Mouse (Mus musculus): ENCODE measurements around the gene Neb. TPM values are rescaled to one million over a fixed set of nuclear protein-coding genes. Genes with fewer than 3 reads are reported as not detected.

Gene Neb
- polyA plus RNA-seq, 1 experiment, result 60.8 TPM

- Histone ChIP-seq H3K27me3 (ENCODE audit: control insufficient read depth, insufficient read depth, insufficient read length) (no peaks in the 10 kb centered on the region), H3K79me2 (ENCODE audit: control insufficient read depth, insufficient read depth) (no peaks in the 10 kb centered on the region), H3ac (ENCODE audit: control insufficient read depth, insufficient read length) (no peak overlapping the region), H3K4me3 (no peak overlapping the region), H3K36me3 (ENCODE audit: control insufficient read depth, insufficient read depth) (peaks cover 6% of the 10 kb centered on the region), H3K4me2 (ENCODE audit: low read depth) (no peak overlapping the region)
- no peak for TF ChIP-seq SRF (IDR thresholded peaks at IDR 0.05; ENCODE audit: control insufficient read depth, insufficient read length, low read depth)
- TF ChIP-seq MAX (IDR thresholded peaks at IDR 0.05; ENCODE audit: low read depth), result no peak
- TF ChIP-seq TCF3 (IDR thresholded peaks at IDR 0.05; ENCODE audit: insufficient read length, low read depth), result no peak
- no peak for TF ChIP-seq E2F4 (IDR thresholded peaks at IDR 0.05; ENCODE audit: insufficient read depth)
- TF ChIP-seq POLR2A (IDR thresholded peaks at IDR 0.05; ENCODE audit: insufficient read length, low read depth), result no peak
- no peak for TF ChIP-seq MYOG (IDR thresholded peaks at IDR 0.05; ENCODE audit: control insufficient read depth in 1 of 3, insufficient read depth in 1 of 3, insufficient read length in 2 of 3, low read depth in 2 of 3)
- no peak for TF ChIP-seq USF1 (IDR thresholded peaks at IDR 0.05; ENCODE audit: low read depth)
- no peak for TF ChIP-seq REST (IDR thresholded peaks at IDR 0.05; ENCODE audit: insufficient read depth, insufficient read length)
- TF ChIP-seq TCF12 (IDR thresholded peaks at IDR 0.05; ENCODE audit: insufficient read depth, poor library complexity, severe bottlenecking), result no peak
- no peak for TF ChIP-seq POLR2AphosphoS2 (IDR thresholded peaks at IDR 0.05; ENCODE audit: insufficient read length, low read depth)
- no peak for TF ChIP-seq MYOD1 (IDR thresholded peaks at IDR 0.05; ENCODE audit: control insufficient read depth in 1 of 3, insufficient read length in 2 of 3, low read depth in 2 of 3)
- no peak for TF ChIP-seq CEBPB (IDR thresholded peaks at IDR 0.05; ENCODE audit: insufficient read depth, poor library complexity, severe bottlenecking)
Measured at GRCm38 (mm10) chr2:52286421-52286820, 91.9 kb downstream of the Neb start.

DNA sequence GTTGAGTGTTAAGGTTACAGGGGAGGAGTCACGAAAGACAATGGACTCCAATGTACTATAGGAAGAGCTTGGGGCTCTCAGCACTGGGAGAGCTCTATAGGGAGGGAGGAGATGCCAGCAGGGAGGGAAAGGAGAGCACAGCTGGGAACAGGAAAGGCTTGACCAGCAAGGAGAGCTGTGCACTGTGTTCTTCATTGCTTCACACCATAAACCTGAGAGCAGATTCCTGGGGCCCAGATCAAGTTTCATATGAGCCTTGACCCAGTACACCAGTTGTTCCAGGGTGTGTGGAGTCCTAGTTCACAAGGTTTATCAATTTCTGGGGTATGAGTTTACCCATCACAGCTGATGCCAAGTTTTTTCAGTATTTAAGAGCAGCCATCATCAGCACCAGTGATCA, 106.1 kb downstream of the Neb start:
- Histone ChIP-seq H3K27me3 (ENCODE audit: control insufficient read depth, insufficient read depth, insufficient read length) (no peaks in the 10 kb centered on the region), H3K4me2 (ENCODE audit: low read depth) (no peak overlapping the region), H3ac (ENCODE audit: control insufficient read depth, insufficient read length) (no peak overlapping the region), H3K4me3 (no peak overlapping the region), H3K36me3 (ENCODE audit: control insufficient read depth, insufficient read depth) (peaks cover 3% of the 10 kb centered on the region), H3K79me2 (ENCODE audit: control insufficient read depth, insufficient read depth) (no peaks in the 10 kb centered on the region)
- TF ChIP-seq E2F4 (IDR thresholded peaks at IDR 0.05; ENCODE audit: insufficient read depth) (no peak), USF1 (IDR thresholded peaks at IDR 0.05; ENCODE audit: low read depth) (no peak), SRF (IDR thresholded peaks at IDR 0.05; ENCODE audit: control insufficient read depth, insufficient read length, low read depth) (no peak)

- no peak for TF ChIP-seq MAX (IDR thresholded peaks at IDR 0.05; ENCODE audit: low read depth)
Measured at GRCm38 (mm10) chr2:52270911-52271310, 107.4 kb downstream of the Neb start.

GRCm38 (mm10) chr2:52262149-52262548, 116.1 kb downstream of the Neb start:
- TF ChIP-seq REST (IDR thresholded peaks at IDR 0.05; ENCODE audit: insufficient read depth, insufficient read length), result no peak
- no peak for TF ChIP-seq TCF12 (IDR thresholded peaks at IDR 0.05; ENCODE audit: insufficient read depth, poor library complexity, severe bottlenecking)
- TF ChIP-seq MAX (IDR thresholded peaks at IDR 0.05; ENCODE audit: low read depth), result no peak
- no peak for TF ChIP-seq CEBPB (IDR thresholded peaks at IDR 0.05; ENCODE audit: insufficient read depth, poor library complexity, severe bottlenecking)
- no peak for TF ChIP-seq MYOG (IDR thresholded peaks at IDR 0.05; ENCODE audit: control insufficient read depth in 1 of 3, insufficient read depth in 1 of 3, insufficient read length in 2 of 3, low read depth in 2 of 3)
- no peak for TF ChIP-seq POLR2AphosphoS2 (IDR thresholded peaks at IDR 0.05; ENCODE audit: insufficient read length, low read depth)
- Histone ChIP-seq H3K36me3 (ENCODE audit: control insufficient read depth, insufficient read depth) (no peaks in the 10 kb centered on the region), H3K4me3 (no peak overlapping the region), H3K4me2 (ENCODE audit: low read depth) (no peak overlapping the region), H3ac (ENCODE audit: control insufficient read depth, insufficient read length) (no peak overlapping the region), H3K79me2 (ENCODE audit: control insufficient read depth, insufficient read depth) (no peaks in the 10 kb centered on the region), H3K27me3 (ENCODE audit: control insufficient read depth, insufficient read depth, insufficient read length) (no peaks in the 10 kb centered on the region)

More at GRCm38 (mm10) chr2:52270911-52271310, 107.4 kb downstream of the Neb start:
- no peaks in the 10 kb centered on the region for H3K27me3 ChIP-seq (ENCODE audit: control insufficient read depth, insufficient read depth, insufficient read length)
- H3K4me3 ChIP-seq, result no peak overlapping the region
- H3ac ChIP-seq (ENCODE audit: control insufficient read depth, insufficient read length), result no peak overlapping the region
- no peaks in the 10 kb centered on the region for H3K79me2 ChIP-seq (ENCODE audit: control insufficient read depth, insufficient read depth)
- H3K4me2 ChIP-seq (ENCODE audit: low read depth), result no peak overlapping the region
- peaks cover 3% of the 10 kb centered on the region for H3K36me3 ChIP-seq (ENCODE audit: control insufficient read depth, insufficient read depth)

GRCm38 (mm10) chr2:52252037-52252436, 126.2 kb downstream of the Neb start:
- no peak for TF ChIP-seq POLR2AphosphoS2 (IDR thresholded peaks at IDR 0.05; ENCODE audit: insufficient read length, low read depth)
- TF ChIP-seq MAX (IDR thresholded peaks at IDR 0.05; ENCODE audit: low read depth), result no peak
- no peak for TF ChIP-seq TCF12 (IDR thresholded peaks at IDR 0.05; ENCODE audit: insufficient read depth, poor library complexity, severe bottlenecking)
- TF ChIP-seq TCF3 (IDR thresholded peaks at IDR 0.05; ENCODE audit: insufficient read length, low read depth), result no peak
- TF ChIP-seq REST (IDR thresholded peaks at IDR 0.05; ENCODE audit: insufficient read depth, insufficient read length), result no peak
- no peak for TF ChIP-seq SRF (IDR thresholded peaks at IDR 0.05; ENCODE audit: control insufficient read depth, insufficient read length, low read depth)
- TF ChIP-seq POLR2A (IDR thresholded peaks at IDR 0.05; ENCODE audit: insufficient read length, low read depth), result no peak
- TF ChIP-seq E2F4 (IDR thresholded peaks at IDR 0.05; ENCODE audit: insufficient read depth), result no peak
- TF ChIP-seq MYOD1 (IDR thresholded peaks at IDR 0.05; ENCODE audit: control insufficient read depth in 1 of 3, insufficient read length in 2 of 3, low read depth in 2 of 3), result no peak
- no peak for TF ChIP-seq CEBPB (IDR thresholded peaks at IDR 0.05; ENCODE audit: insufficient read depth, poor library complexity, severe bottlenecking)
- TF ChIP-seq USF1 (IDR thresholded peaks at IDR 0.05; ENCODE audit: low read depth), result no peak
- TF ChIP-seq MYOG (IDR thresholded peaks at IDR 0.05; ENCODE audit: control insufficient read depth in 1 of 3, insufficient read depth in 1 of 3, insufficient read length in 2 of 3, low read depth in 2 of 3), result no peak
- no peak overlapping the region for H3K4me2 ChIP-seq (ENCODE audit: low read depth)
- H3ac ChIP-seq (ENCODE audit: control insufficient read depth, insufficient read length), result no peak overlapping the region
- H3K79me2 ChIP-seq (ENCODE audit: control insufficient read depth, insufficient read depth), result no peaks in the 10 kb centered on the region
- no peaks in the 10 kb centered on the region for H3K36me3 ChIP-seq (ENCODE audit: control insufficient read depth, insufficient read depth)
- H3K4me3 ChIP-seq, result no peak overlapping the region
- no peaks in the 10 kb centered on the region for H3K27me3 ChIP-seq (ENCODE audit: control insufficient read depth, insufficient read depth, insufficient read length)
